Mouse (Mus musculus): ENCODE data around the gene Rftn1.

DNA sequence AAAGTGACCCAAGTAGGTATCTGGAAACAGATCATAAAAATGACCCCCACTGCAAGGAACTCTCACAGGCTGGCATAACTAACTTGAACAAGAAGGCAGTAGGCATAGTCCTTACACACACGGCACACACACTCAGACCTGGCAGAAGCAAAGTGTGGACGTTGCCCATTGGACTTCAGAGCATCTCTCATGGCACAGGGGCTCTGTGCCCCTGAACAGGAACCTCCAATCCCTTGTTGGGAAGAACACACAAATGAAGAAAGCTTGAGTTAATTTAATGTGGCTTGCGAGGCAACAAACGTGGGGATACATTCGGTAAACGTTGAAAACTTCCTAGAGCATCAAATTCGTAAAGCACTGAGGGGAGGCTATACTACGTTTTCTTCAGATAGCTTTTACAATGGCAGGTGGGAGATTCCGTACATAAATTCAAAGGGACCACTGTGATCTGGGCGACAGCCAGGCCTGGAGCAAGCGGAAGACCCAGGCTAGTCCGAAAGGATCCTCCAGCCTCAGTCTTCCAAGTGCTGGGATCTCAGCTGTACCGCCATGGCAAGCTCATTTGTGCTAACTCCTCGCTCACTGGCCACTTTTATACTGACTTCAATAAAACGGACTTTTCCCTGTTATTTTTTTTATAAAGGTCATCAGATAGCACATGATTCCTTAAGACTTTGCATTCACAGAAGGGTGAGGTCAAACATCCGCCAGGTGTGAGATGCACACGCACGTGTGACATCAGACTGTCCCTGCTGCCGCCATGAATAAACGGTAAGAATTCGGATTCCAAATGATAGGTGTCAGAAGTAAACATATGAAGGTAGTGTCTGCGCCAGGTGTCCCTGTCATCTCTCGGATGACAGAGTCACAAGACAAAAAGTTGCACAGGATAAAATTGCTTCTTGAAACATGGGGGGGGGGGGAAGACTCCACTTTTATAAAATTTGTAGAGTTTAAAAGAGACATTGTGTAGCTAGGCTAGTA lies 117.2 kb downstream of the Rftn1 start:
- TF ChIP-seq CTCF (IDR thresholded peaks at IDR 0.05; ENCODE audit: control insufficient read depth, insufficient read depth, insufficient replicate concordance, low read depth, low read length) (no peak), POLR2A (IDR thresholded peaks at IDR 0.05; ENCODE audit: control insufficient read depth, low read depth, low read length) (no peak)
